Mouse (Mus musculus): ENCODE results near the gene Gm20532.

The Gm20532 gene

GRCm38 (mm10) chr2:26595725-26596435 lies 9.4 kb downstream of the Gm20532 start:
- no peak for DNase-seq (ENCODE audit: low spot score)

DNA sequence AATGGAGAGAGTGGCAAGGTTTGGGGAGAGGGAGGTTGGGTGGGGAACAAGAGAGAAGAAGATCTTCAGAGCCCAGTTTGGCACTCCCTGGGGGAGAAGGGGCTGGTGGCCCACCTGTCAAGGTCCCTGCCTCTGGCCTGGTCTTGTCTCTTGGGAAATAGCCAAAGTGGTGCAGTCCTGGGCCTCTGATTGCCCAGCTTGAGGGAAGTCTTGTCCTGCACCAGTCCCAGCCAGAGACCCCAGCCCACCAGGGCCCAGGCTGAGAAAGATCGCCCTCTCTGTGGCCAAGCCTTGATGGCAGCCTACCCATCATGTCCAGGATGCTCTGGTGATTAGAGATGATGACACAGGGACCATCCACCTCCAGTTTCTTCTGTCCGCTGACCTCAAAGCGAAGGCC lies 10.5 kb downstream of the Gm20532 start:
- DNase-seq (ENCODE audit: low spot score): no peak

- DNase-seq (ENCODE audit: low spot score): no peak
Observed at GRCm38 (mm10) chr2:26597810-26598209, 11.4 kb downstream of the Gm20532 start.

- no peak for DNase-seq (ENCODE audit: low spot score)
Observed at GRCm38 (mm10) chr2:26598462-26598861, 12.0 kb downstream of the Gm20532 start.

DNA sequence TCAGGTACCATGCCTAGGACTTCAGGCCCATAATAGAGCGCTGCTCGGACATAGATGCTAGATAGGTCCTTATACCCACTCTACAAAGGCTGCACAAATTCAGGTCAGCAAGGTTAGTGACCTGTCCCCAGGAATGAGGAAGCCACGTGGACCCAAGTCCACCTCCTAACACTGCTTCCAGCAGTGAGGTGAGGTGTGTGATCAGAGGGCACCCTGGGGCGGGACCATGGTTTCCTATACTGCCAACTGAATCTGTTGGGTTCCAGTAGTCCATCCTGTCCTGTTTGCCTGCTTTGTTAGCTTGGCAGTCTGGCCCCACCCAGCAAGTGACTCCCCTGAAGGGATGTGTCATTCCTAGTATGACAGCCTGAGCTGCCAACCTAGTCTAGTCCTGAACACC lies 13.5 kb downstream of the Gm20532 start:
- DNase-seq (ENCODE audit: low spot score): no peak

DNA sequence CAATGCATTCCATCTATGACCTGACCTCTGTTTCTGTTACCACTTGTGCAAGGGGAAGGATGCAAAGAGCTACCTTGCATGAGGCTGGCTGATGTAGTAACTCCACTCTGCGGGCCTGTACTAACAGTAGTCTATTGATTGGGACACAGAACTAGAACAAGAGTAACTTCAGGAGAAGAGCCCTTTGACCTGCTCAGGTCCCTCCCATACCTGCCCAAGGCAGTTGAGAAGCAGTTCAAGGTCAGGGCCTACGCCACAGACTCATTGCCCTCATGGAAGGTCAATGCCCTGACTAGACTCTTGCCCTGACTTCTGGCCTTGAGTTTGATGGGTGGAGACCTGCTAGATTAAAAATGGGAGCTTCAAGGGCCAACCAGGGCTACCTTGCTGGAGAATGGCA lies 14.2 kb downstream of the Gm20532 start:
- no peak for DNase-seq (ENCODE audit: low spot score)

GRCm38 (mm10) chr2:26601595-26601994 lies 15.2 kb downstream of the Gm20532 start:
- DNase-seq (ENCODE audit: low spot score): no peak

DNA sequence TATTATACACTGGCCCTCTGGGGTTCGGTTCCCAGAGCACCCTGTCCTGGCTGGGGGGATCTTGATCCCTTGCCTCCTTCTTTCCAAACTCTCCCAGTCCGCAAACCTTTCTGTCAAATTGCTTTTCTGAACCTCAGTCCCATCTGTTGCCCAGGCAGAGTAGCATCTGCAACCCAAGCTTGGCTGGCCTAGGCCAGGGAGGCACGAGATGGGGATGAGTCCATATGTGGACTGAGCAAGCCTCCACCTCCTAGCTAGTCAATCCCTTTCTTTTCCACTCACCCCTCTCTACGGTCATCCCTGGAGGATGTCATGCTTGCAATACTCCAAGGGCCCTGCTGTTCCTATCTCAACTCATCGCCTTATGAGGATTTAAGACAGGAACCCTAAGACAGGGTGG lies 16.2 kb downstream of the Gm20532 start:
- DNase-seq (ENCODE audit: low spot score): no peak

GRCm38 (mm10) chr2:26603159-26603558 lies 16.7 kb downstream of the Gm20532 start:
- no peak for DNase-seq (ENCODE audit: low spot score)

DNA sequence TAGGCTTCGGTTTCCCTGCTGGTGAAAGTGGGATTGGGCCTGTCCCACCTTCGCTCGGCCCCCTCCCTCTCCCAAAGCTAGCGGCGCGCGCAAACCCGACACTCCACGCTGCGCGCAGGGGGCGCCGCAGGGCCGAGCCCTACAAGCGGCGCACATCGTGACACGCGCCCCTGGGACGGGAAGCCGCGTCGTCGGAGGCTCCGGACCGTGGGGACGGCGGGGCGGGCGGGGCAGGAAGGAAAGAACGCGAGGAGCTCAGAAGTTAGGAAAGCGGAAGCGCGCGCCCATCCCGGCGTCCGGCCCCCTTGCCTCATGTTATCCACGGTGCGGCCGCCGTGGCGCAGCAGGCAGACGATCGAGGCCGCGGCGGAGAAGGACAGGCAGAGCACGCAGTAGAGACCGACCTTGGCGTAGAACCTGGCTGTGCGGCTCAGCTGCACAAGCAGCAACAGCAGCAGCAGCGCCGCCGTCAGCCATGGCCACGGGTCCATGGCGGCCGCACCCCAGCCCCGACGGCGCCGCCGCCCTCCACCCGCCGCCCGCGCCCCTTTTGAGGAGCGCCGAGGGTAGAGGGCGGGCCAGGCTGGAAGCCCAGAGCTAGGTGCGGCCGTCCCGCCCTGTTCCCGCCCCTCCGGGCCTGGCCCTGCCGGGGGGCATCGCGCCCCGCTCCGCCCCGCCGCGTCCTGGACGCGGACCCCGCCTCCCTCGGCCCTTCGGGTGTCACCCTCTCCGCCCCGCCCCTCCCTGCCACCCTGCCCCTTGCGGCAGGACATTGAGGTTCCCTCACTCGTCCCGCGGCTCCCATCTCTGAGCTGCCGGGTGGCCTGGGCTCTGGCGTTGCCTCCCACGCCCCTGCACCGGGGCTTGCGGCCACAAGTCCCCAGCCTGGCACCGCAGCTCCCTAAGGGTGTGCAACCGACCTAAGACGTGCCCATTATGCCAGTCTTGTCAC lies 17.6 kb downstream of the Gm20532 start, which contains the start of gene Agpat2:
Gene Agpat2, minus strand, starts transcription at position 698 of the 952 bp plus-strand sequence.
- peak; percentile 66 for DNase-seq (ENCODE audit: low spot score)

- DNase-seq (ENCODE audit: low spot score): no peak
Observed at GRCm38 (mm10) chr2:26605331-26605730, 18.9 kb downstream of the Gm20532 start.

GRCm38 (mm10) chr2:26606579-26606978 lies 20.1 kb downstream of the Gm20532 start:
- no peak for DNase-seq (ENCODE audit: low spot score)

GRCm38 (mm10) chr2:26607056-26607910 lies 20.8 kb downstream of the Gm20532 start:
- no peak for DNase-seq (ENCODE audit: low spot score)

GRCm38 (mm10) chr2:26608781-26609180 lies 22.3 kb downstream of the Gm20532 start:
- DNase-seq (ENCODE audit: low spot score): no peak

- DNase-seq (ENCODE audit: low spot score): no peak
Observed at GRCm38 (mm10) chr2:26609261-26609661, 22.8 kb downstream of the Gm20532 start.

- DNase-seq (ENCODE audit: low spot score): no peak
Observed at GRCm38 (mm10) chr2:26610526-26610925, 24.1 kb downstream of the Gm20532 start.

DNA sequence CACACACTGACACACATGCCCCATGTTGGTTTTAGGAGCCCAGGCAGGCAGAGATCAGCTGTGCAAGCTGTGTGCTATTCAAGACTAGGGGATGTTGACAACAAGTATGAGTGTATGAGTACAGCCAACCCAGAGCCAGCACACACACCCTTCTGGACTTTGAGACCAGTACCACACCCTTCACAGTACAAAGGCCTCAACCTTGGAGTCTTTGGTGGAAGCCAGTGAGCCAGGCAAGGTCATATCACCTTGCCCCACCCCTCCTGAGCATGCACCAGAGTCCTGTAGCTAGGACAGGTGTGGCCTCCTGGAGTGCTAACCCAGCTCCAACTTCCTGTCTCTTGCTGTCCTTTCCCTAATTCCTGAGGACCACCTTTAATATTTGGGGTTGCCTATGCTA lies 24.6 kb downstream of the Gm20532 start:
- DNase-seq (ENCODE audit: low spot score): no peak

DNA sequence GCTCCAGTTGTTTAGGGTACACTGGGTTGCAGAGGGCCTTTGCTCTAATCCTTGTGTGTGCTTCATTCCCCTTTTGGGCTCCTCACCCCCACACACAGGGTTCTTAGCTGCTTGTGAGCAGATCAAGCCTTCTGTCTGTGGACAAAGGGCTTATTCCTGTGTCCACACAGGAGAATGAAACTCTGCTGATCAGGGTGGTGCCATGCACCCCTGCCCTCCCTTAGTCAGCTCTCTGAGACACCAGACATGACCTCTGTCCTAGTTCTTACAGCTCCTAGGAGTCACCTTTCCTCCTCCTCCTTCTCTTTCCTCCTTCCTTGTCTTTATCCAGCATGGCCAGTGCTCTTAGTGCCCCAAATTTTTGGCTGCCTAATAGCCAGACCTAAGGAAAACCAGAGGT lies 25.5 kb downstream of the Gm20532 start:
- DNase-seq (ENCODE audit: low spot score): no peak

DNA sequence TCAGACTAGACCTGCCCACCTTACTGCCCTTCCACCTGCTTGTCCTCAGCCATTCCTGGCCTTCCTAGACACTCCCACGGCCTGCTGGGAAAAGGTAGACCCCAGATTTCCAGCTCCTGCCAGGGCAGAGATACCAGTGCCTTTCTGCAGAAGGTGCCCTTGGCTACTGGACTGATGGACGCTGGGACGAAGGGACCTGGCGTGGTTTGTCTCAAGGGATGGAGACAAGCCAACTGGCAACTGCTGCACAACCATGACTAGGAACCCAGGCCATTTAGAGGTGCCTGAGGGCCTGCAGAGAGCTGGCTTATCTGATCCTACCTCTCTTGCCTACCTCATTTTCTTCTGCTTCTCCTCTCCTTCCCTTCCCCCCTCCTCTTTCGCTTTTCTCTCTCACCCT lies 28.5 kb downstream of the Gm20532 start:
- DNase-seq (ENCODE audit: low spot score): no peak

DNA sequence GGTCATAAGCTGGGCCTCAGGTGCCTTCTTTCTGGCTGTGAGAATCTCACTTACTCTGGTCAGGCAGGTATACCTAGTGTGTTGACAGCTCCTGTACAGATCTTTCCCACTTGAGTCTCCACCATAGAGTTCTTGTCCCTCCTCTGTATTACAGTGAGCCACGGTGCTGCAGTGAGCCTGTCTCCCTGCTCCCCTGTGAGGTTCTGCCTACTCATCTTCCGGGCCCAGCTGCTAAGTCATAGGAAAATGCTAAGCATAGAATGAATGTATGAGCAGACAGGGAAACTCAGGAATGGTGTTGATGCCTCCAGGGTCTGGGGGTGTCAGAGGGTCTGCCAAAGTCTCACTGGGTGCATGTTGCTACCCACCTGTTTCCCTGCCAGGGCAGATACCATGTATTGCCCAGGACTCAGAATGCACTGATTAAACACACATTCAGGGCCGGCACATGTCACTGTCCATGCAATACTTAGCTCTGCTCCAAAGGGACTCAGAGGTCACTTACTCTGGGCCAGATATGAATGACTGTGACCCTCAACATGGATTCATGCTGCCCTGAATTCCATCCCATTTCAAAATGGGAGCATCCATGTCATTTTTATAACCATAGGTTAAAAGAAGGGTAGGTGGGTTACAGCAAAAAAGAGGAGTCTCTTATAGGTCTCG lies 29.2 kb downstream of the Gm20532 start:
- DNase-seq (ENCODE audit: low spot score): no peak

GRCm38 (mm10) chr2:26617331-26617730 lies 30.9 kb downstream of the Gm20532 start:
- DNase-seq (ENCODE audit: low spot score): no peak

DNA sequence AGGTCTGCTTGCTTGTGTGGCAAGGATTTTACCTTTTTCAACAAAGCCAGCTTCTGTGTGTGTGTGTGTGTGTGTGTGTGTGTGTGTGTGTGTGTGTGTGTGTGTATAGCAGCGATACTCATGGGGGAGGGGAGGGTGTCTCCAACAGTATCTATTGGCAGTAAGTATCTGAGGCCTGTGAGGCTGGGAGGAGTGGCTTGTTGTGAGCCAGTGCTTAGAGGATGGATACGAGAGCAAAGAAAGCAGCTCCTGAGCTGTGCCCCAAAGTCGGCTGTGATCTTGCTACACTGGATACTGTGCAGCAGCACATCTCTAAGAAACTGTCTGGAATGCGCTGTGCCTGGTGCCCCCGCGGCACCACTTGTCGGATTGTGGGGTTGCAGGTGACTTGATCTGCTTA lies 31.5 kb downstream of the Gm20532 start:
- DNase-seq (ENCODE audit: low spot score): no peak

Measured in embryo, embryonic 10.5 days (tissue).